Mouse (Mus musculus) left cerebral cortex, postnatal 25 days (tissue): ENCODE measurements around the gene Tspoap1. TPM values are rescaled to one million over a fixed set of nuclear protein-coding genes. Genes with fewer than 3 reads are reported as not detected.

Experiments
- DNase-seq, 2 experiments: peaks; one replicate each; pipeline ENCODE4 v3.0.0; 2022; ENCODE audit warnings: low spot score in 2 of 2, mixed read lengths in 1 of 2
- intact Hi-C: fragments of 180-260 bp; cut with DNase I; formaldehyde crosslinking; loops from one replicate; pipeline ENCODE4 v1.15.1; 2025
- total RNA-seq, 2 experiments: library from RNA; stranded (reverse); gene quantifications; 2 replicates each; pipeline ENCODE4 v1.2.3; 2021

The Tspoap1 gene
- total RNA-seq, 2 experiments from 2014 or later: 165 to 189 TPM

DNA sequence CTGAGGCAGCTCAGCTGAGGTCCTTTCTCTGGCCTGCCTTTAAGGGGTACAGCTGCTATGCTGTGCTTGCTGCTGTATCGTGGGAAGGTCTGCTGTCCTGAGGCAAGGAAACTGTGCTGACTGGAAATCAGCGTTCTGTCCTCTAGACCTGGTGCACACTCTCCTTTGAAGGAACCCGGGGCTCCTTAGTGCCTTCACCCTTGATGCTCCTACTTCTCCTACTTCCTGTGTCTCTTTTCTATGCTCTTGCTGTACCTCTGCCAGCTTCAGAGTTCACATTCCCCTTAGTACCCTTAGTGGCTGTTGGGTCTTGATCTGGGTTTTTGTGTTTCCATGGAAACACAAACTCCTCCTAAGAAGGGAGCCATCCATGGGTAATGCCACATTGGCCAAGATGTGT, 16.6 kb upstream of the Tspoap1 start:
- DNase-seq: no peak
- intact Hi-C loops: no loop called here

DNA sequence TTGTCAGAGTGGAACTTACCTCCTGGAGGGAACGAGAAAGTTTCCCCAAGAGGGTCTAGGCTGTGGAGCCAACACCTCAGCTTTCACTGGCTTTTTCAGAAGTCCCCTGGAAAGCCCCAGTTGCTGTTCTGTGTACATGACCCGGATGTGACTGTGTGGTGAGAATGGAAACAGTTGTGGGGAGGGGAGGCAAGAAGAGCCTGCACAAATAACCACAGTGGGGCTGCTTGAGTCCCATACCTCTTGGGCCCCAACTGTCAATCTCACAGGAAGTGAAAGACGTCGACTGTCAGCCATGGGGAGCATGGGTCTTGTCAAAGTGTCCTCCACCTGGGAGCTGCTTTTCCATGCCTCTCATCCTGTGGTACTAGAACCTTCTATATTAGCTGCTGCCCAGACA, 15.4 kb upstream of the Tspoap1 start:
- intact Hi-C loops: no loop called here
- no peak for DNase-seq

DNA sequence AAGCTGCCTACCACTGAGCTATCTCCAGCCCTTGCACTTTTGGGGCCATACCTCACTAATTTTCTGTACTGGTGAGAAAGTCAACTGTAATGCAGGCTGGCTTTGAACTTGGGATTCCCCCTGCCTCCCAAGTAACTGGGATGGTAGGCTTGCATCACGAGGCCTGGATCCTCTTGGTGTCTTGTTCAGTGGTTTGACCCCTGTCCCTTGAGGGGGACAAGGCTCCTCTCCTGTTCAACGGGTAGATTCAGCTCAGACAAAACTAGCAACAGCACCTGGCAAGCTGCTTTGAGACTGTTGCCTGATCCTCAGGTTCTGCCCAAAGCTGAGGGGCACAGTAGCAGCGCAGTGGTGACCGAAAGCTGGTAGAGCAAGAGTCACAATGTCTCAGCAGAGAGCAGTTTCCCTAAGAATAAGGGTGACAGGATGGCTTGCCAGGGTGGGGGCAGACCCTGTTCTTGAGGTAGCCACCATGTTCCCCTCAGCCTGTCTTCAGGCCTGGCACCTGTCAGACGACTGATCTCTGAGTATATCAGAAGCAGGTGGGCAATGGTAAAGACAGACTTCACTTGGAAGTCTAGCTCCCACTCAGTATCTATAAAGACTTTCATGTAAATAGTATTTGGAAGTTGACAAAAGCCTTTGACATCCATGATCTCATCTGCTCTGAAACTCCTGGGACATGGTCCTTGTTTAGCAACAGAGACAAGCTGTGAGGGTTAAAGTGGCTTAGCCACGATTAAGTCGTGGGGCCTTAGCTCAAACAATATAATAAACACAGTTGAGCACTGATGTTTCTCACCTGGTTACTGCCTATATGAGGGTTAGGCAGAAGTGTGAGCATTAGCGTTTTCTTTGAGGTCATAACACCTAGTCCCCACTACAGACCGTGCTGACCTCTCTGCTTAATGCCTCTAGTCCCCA, 14.4 kb upstream of the Tspoap1 start:
- no peak for DNase-seq
- intact Hi-C loops: no loop called here

DNA sequence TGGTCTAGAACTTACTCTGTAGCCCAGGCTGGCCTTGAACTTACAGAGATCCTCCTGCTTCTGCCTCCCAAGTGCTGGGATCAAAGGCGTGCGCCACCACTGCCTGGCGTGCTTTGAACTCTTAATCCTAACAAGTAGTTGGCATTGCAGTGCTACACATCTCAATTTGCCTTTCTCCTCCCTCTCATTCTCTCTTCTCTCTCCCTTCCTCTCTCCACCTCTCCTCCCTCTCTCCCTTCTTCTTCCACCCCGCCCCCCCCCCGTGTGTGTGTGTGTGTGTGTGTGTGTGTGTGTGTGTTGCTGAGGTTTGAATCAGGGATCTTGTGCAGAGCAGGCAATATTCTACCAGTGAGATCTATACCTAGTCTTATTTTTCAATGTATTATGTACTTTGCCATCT, 13.0 kb upstream of the Tspoap1 start:
- intact Hi-C loops: no loop called here

DNA sequence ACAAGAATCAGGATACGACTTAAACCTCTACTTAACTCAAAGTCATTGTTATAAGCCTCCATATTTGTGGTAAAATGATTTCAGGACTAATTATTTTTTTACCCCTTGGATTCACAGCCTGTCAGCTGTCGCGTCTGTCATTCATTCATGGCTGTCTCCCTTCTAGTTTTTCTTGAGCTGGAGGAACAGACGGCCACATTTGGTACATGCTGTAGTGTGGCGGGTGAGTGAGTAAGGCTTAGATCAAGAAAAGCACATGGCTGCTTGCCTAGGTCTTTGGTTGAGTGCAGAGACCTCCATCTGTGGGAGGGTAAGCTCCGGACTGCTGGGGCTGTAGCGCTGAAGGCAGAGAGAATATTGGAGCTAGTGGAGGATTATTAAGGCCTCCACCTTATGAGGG, 12.6 kb upstream of the Tspoap1 start:
- intact Hi-C loops: no loop called here
- DNase-seq: no peak

More for the DNA sequence above, 13.0 kb upstream of the Tspoap1 start:
- DNase-seq: no peak

DNA sequence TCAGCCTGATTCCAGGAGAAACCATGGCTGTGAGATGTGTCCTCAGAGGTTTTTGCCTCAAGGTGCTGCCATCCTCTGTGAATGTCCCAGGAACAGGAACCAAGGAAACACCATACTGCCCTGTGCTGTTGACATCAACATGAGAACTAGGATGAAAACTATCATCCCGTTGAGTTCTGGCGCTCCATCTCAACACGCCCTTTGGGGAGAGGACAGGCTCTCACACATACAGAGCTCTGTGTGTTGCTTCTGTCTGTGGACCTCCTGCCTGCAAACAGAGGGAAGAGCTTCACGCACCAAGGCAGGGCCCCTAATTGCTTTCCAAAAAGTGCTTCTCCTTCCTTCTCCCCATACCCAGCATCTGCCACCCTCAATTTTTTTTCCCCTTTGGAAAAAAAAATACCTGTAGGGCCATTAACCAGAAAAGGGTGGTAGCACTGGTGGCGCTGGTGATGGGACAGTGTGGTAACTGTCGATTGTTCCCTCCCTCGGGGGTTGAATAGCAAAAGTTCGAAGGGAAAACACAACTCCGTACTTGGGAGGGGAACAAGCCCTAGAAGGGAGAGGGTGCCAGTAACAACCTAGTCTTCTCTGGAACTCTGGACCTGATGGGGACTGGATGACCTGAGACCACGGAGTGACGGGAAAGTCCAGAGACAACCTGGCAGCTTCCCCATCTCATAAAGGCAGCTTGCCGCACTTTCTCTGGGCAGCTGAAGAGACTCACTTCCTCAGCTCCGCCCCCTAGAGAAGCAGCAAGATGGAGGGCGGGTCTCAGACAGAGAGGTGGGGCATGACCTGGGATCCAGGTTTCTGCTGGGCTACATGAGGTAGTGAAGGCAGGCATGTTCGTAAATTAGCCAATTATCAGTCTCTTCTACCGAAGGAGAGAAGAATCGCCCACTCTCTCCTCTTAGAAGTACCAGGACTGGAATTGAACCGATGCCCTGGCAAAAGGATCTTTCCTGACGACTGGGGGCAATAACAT, 11.9 kb upstream of the Tspoap1 start:
- DNase-seq: no peak
- intact Hi-C loops: no loop called here

DNA sequence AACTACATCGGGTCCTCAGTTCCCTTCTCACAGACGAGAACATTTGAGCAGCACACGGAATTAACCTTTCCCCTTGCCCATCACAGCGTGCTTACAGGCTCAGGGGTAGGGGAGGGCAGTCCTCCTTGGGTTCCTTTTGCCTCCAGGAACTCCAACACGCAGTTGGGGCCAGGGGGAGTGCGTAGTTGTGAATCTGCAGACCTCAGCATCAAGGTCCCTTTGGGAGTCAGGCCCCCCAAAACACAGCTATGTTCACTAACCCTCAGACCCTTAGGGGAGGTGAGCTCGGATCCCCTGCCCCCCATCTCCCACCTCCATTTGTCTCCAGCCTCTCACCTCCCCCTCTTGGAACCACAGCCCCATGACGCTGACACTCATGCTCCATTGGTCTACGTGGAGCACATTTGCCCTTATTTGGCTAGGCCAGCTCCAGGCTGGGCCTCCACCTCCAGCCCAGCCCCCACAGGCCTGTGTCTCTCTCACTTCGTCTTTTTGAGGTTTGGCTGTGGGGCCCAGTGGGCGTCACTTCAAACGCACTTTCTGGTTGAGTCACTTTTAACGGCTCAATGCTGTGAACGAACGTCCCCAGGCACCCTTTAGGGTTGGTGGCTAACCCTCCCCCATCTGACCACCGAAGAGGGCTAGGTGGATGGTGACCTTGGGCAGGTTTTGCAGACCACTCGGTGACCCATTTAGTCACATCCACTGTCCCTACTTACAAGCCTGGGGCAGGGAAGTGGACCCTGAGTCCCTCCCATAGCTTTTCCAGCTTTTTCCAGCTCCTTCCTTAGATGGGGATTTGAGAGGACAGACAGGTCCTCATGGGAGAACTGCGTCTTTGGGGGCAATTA, 10.9 kb upstream of the Tspoap1 start:
- intact Hi-C loops: loop anchor here (10.0 kb wide), 1 partner anchor 535 kb away; no protein-coding TSS in a partner anchor
- peak; percentile 35 to 75 for DNase-seq

DNA sequence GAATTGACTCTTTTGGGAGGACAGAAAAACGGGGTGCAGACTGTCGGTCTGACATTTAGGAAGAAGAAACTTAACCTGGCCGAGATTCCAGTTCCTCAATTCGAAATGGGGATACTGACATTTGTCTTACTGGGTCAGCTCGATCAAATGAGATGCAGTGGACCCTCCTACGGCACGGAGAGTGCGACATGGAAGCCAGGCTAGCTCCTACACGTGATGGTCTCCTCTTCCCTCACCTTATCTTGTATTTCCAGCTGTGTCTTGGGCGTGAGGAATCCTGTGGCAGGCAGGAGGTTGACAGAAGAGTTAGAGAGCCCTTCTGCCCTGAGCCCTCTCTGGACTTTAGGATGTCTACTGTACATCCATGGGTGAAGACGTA, 10.3 kb upstream of the Tspoap1 start:
- DNase-seq: no peak
- intact Hi-C loops: loop anchor here (10.0 kb wide), 1 partner anchor 535 kb away; no protein-coding TSS in a partner anchor

DNA sequence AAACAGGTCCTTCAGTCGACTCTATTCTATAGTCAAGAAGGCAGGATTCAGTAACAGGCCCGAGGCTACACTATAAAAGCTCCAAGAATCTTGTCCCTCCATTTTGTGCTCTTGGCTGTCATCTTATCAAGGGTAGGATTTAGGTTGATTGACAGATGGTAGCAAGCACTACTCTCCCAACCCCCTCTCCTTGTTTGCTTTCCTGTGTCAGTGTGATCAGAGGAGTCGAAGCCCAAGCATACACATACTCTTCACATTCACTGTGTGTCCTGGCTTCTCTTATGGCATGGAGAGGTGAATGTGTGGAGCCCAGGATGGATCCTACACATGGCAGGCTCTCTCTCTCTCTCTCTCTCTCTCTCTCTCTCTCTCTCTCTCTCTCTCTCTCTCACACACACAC, 9.8 kb upstream of the Tspoap1 start:
- no peak for DNase-seq
- intact Hi-C loops: loop anchor here (10.0 kb wide), 1 partner anchor 536 kb away; no protein-coding TSS in a partner anchor

DNA sequence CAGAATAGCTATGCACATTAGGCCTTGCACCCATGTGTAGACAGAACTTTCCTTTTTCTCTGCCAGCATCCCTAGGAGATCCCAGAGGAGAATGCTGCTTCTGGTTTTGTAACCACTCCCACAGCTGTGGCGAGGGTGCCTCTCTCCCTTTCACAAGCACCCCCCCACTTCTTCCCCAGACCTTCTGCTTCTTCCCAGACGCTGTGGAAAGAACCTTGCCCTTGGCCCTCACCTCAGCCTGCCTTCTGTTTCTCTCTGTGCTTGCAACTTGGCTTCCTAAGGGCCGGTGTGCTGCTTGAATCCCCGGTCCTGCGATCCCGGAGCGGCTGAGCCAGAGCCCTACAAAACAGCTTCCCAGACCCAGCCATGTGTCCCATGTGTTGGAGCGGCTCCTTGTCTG, 9.3 kb upstream of the Tspoap1 start:
- intact Hi-C loops: loop anchor here (10.0 kb wide), 1 partner anchor 536 kb away; no protein-coding TSS in a partner anchor
- no peak for DNase-seq

DNA sequence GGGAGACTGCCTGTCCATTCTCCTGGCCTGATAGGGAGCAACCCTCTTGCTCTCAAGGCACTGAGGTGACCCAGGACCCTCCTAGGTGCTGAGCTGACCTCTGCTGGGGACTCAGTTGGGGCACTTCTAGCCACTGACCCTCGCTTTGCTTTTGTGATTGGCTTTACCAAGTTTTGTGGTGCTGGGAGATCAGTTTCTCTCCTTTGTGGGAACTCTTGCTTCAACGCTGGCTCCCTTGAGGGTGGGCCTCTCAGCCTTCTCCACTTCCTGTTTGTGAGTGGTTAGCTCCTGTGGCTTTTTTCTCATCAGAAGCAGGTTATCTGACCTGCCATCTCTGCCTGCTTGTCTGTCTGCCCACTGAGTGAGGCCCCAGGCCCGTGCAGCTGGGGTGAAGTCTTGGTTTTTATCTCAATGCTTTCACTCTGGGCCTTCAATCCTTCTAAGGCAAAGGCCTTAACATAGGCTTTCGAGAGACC, 8.8 kb upstream of the Tspoap1 start:
- intact Hi-C loops: loop anchor here (10.0 kb wide), 1 partner anchor 537 kb away; no protein-coding TSS in a partner anchor
- DNase-seq: no peak

DNA sequence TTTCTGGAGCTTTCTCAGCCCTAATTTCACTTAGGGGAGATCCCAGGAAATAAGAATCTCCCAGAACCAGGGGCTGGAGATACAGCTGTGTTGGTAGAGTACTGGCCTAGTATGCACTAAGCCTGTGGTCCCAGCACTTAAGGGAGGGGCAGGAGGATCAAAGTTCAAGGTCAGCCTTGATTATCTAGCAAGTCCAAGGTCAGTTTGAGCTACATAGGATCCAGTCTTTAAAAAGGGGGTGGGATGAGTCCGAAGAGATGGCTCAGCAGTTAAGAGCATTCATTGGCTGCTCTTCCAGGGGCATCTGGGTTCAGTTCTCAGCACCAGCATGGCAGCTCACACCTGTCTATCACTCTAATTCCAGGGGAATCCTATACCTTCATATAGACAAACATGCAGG, 8.0 kb upstream of the Tspoap1 start:
- intact Hi-C loops: loop anchor here (10.0 kb wide), 1 partner anchor 538 kb away; no protein-coding TSS in a partner anchor
- DNase-seq: no peak

DNA sequence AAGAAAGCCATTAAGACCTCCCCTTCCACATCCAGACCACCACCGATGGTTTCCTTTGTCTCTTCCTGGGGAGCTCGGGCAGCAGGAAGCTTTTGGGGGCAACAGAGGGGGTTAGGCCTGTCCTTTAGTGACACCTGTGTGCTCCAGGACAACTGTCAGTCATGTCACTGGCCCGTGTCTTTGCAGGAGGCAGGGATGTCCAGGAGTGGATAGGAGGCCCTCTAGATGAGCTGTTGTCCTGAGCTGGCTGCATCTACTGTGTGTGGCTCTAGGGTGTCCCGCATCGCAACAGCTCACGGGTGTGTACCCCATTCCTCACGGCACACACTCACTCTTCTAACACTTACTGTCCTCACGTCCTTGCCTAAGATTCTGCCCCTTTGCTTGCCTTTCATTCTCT, 7.1 kb upstream of the Tspoap1 start:
- intact Hi-C loops: loop anchor here (10.0 kb wide), 1 partner anchor 538 kb away; no protein-coding TSS in a partner anchor
- no peak for DNase-seq

DNA sequence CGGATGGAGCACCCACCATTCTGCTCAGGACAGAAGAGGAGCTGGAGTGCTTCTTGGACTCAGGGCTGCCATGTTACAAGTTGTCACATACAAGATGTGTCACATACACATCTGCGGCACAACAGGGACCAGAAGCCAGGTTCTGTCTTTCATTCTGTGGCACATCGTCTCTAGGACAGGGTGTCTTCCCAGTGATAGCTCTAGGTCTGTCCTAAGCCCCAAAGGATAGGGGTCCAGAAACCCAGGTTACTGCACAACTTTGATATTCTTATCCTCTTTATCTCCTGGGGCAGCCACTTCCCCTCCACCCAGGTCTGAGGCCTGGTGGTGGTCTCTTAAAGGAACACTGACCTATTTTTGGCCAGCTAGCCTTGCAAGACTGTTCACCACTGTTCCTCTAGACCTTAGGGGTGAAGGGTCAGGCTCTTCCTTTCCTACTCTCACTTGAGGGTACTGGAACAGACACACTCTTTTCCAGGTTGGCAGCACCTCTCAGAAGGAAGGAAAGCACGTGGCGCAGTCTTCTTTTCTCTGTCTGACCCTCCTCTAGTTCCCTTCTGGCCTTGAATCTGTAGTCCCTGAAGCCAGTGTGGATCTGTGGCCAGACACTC, 6.3 kb upstream of the Tspoap1 start:
- intact Hi-C loops: loop anchor here (10.0 kb wide), 1 partner anchor 539 kb away; no protein-coding TSS in a partner anchor
- DNase-seq: no peak

DNA sequence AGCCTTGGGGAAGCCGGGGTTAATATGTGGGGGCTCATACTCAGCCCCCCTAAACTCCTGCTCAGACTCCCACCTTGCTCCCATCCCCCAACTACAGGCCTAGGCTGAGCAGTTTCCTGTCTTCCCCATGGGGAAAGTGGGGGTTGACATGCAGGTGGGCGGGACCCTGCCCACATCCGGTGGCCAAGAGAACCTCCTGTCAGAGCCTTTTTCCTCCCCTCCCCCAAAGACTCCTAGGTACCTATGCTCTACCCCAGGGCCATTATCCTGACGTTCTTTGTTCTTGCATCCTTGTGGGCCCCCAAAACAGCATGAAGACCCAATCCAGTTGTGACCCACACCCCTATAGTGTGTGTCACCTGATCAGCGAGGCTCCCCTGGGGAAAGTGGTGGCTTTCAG, 5.7 kb upstream of the Tspoap1 start:
- DNase-seq: no peak
- intact Hi-C loops: loop anchor here (10.0 kb wide), 1 partner anchor 540 kb away; no protein-coding TSS in a partner anchor

DNA sequence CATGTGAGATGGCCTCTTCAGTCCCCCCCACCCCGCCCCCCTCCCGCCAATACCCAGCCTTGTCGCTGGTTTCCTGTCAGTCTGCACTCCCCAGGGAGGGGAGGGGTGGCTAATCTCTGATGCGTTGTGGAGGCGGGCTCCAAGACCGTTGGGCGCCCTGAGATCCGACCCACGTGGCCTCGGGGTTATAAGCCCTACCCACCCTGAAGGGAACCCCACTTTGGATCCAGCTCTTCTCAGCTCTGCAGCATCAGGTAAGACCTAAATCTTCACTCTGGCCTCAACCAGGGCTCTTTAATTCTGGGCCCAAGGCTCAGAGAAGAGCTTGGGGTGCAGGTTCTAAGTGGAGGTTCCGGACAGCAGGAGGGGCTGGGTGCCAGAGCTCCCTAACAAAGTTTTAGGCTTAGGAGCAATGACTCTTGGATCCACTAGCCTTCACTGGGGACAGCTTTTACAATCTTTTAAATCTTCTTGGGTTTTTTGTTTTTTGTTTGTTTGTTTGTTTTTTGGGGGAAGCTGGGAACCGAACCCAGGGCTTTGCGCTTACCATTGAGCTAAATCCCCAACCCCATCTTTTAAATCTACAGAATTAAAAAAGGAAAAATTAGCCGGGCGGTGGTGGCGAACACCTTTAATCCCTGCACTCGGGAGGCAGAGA, 4.9 kb upstream of the Tspoap1 start:
- intact Hi-C loops: loop anchor here (10.0 kb wide), 1 partner anchor 541 kb away; no protein-coding TSS in a partner anchor
- peak in 1 of 2 experiments; percentile 39 for DNase-seq

DNA sequence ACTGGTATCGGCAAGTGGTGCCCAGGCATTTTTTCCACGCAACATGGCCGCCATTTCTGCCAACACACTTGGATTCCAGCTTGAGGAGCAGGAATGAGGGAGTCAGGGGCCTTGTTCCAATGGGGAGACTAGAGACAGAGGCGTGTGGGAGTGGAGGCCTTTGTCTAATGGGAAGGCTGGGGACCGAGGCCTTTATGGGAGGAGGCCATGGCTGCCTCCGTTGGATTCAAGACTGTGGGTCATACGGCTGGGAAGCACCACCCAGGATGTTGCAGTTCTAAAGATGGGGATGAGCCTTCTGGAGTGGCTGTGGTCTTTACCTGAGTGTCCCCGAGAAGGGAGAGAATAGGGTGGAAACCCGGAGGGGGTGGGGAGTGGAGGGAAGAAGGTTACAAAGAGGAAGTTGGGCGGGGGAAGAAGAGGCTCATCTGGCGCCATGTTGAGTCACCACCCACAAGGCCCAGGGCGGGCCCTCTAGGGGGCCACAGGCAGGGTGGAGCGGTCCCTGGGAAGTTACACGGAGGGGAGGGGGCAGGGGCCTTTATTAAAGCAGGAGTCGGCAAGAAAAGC, 4.0 kb upstream of the Tspoap1 start:
- intact Hi-C loops: loop anchor here (10.0 kb wide), 1 partner anchor 542 kb away; no protein-coding TSS in a partner anchor

More for the DNA sequence above, 4.0 kb upstream of the Tspoap1 start:
- no peak for DNase-seq
